Mouse (Mus musculus) mature B cell (primary cell): ENCODE data around the gene Nup210.
"Not testable (repeated sequence)": the region's sequence is repeated elsewhere in the genome, so short reads cannot be mapped to it uniquely, and the experiment has no call there.

Experiments
- in situ Hi-C: fragments of 300-500 bp; cut with MboI; formaldehyde crosslinking; loops from 2 replicates; pipeline ENCODE4 v1.14.3; 2019

Gene Nup210

DNA sequence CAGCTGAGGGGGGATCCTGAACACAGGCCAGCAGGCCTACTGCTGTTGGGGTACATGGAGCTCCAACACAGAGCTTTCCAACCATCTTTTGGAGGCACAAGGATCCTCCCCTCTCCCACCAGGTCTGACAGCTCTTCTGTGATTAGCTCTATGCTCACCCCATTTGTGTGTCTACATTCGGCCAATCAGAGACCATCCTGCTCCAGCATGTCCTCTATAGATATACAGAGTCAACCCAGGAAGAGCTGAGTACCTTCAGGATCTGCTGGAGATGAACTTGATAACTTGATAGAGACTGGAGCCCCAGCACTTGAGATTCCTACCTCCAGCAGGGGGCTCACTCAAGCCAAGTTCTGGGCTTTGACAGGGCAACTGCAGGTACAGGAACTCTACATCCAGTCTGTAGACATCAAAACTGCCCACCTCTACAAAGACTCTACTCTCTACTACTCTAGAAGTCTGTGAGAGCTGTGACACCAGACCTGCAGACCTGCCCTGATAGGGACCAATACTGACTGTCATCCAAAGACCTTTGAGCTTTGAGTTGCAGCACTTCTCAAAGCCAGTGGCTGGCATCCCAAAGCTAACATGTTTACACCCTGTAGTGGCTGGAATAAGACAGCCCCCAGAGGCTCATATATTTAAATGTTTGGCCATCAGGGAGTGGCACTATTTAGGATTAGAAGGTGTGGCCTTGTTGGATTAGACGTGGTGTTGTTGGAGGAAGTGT lies 11.1 kb downstream of the Nup210 start:
- in situ Hi-C loops, result no loop called here

DNA sequence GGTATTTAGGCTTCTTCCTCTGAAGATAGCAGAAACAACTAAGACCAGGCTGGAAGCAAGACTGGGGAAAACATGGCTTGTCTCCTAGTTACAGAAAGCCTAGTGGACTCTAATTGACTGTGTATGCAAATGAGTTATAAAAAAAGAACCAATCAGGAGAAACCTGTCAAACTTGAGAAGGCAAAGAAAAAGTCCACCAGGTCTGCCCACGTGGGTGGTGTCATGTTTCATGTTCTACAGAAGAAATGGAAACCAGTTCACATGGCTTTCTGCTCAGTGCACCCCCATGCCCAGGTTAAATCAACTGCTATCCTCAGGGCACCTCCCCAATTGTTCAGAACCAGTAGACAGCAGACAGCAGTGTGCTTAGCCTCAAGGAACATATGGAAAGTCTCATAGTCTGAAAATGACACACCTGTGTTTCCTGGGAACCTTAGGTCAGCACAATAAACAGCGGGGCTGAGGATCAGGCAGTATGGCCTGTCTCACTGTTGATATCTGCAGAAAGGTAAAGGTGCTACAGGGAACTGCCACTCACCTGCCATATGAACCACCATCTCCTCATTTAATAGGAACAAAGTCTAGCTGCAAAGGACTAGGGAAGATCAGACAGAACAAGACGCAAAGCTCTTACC lies 11.7 kb downstream of the Nup210 start:
- in situ Hi-C loops, result no loop called here

DNA sequence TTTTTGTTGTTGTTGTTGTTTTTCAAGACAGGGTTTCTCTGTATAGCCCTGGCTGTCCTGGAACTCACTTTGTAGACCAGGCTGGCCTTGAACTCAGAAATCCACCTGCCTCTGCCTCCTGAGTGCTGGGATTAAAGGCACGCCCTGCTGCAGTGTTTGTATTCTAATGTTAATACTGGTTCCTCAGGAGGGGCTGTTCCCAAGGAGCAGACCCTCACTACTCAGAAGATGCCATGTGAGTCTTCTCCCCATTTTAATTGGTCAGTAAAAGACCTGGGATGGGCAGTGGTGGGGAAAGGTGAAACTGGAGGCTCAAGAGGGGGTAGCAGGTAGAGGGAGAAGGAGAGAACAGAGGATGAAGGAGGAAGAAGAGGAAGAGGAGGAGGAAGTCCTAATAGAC lies 13.2 kb downstream of the Nup210 start:
- in situ Hi-C loops, result not testable (repeated sequence)

DNA sequence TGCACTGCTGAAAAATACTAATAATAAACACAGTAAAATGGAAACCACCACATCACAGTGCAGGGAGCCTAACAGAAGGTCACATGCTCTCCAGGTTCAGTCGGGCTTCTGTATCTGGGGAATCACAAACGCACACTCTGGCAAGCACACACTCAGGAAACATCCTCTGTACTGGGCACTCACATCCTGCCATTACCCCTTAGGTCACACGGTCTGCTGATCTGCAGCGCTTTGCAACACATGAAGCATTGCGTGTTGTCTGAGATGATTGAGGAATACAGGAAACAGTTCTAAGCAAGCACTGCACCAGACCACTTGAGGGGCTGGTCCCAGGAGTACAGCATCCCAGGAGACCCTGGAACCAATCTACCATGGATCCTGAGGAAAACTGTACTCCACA lies 16.0 kb downstream of the Nup210 start:
- in situ Hi-C loops, result no loop called here

DNA sequence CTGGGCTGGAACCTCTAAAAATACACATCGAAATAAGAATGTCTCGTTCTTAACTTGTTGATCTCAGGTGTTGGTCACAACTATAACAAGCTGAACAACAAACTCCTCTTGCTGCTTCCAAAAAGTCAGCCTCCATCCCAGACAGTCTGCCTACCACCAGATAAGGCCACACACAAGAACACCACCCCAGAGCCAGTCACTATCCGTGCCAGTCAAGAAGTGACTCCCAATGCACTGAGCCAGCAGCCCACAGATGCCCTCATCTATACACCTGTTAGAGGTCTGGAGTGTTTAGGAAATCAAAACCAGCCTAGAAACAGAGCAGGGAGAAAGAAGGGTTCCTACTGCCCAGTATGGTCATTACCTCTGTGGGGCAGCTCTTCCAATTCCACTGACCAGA lies 18.8 kb downstream of the Nup210 start:
- in situ Hi-C loops, result no loop called here

DNA sequence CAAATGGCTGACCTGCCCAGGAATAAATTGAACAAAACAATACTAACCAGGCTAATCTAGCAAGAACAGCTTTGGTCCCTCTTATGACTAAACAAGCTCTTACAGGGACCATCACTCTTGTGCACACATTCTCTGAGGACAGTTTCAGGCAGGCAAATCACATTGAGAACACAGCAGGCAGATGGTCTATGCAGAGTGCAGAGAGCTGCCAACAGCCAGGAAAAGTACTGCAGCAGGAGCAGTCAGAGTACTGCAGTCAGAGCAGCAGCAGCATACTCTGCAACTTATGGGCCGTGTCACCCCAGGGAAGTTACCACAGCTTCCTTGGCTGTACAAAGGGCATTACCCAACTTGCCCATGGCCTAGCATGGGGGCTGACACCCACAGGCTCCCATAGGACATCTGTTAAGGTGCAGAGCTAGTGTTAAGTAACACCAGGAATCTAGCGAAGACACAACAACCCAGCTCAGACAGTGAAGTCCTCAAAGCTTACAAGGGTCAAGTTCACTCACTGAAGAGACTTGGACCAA lies 21.5 kb downstream of the Nup210 start:
- in situ Hi-C loops, result no loop called here

DNA sequence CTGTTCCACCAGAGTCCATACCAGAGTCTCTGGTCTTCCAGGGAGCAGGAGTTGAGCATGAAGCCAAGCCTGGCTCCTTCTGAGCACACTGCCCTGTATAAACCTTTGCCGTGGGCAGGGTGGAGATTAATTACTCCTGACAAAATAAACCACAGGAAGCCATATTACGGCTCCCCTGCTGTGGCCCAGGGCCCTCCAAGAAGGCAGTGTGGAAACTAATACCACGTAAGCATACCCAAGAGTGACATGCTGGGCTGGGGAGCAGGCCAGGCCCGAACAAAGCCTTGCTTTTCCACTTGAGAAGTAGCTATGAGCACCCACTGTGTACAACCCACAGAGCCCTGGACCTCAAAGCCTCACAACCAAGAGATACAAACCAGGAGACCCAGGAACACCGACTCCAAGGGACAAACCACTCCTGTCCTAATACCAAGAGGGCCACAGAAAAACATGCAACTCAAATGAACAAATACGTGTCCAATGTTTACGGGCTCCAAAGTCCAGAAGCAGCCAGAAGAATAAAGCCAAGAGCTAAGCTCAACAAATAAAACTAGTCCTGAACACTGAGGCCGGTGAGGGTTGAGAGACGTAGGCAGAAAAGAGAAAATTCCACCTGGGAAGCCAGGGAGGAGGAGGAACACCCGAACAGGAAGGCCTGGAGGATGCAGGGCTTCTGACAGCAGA lies 24.3 kb downstream of the Nup210 start:
- in situ Hi-C loops, result no loop called here

DNA sequence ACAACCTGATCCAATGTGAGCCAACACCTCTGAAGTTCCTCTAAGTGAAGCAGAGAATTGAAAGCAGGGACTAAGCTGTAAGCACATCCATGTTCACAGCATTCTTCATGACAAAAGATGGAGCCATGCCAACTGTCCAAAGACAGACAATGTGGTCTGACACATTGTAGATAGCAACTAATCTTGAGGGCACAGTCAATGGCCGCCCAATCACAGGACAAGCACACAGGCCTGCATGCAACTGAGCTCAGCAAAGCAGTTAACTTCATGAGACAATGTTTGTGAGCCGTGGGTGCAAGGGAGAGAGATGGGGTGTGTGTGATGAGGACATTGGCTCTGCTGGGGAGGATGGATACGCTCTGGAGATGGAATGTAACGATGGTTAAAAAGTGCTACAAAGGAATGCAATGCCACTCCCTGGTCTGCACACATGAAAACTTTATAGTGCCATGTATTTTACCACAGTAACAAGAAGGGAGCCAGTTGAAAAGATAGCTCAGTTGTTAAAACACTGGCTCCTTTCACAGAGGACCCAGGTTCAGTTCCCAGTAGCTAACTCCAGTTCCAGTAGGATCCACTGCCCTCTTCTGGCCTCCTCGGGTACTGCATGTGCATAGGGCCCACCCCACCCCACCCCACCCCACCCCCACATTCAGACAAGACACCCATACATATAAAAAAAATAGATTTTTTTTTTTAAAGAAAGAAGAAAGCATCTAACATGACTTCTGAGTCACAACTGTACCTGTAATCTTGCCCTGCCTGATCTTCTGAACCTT lies 31.3 kb downstream of the Nup210 start:
- in situ Hi-C loops, result no loop called here

DNA sequence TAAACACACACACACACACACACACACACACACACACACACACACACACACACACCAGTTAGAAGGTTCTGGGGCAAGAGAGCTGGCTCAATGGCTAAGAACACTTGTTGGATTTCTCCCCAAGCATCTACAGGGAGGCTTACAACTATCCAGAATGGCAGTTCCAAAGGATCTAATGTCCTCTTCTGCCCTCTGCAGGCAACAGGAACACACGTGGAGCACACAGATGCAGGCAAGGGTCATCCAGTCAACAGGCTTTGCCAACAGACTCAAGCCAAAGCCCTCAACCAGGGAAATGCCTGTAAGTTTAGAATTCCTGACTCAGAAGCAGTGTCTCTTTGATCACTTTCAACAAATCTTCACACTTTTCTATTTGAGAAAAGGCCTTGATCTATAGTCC lies 36.6 kb downstream of the Nup210 start:
- in situ Hi-C loops, result no loop called here

DNA sequence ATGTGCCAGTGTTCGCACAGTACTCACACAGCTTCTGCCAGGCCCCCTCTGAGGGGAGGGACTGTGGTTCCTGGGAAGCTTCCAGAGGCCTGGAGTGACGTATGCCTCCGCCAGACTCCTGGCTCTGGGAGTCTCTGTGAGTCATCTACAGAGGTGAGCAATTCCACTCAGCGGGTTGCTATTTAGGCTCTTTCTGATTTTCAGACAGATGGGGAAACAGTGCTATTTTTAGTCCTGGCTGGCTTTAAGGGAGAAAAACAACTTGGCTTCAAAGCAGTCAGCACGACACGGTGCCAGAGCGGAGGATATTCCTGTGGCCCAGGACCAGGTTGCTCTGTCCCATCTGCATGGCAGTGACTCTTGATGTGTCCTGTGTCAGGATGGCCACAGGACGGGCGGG lies 40.4 kb downstream of the Nup210 start:
- in situ Hi-C loops, result no loop called here

DNA sequence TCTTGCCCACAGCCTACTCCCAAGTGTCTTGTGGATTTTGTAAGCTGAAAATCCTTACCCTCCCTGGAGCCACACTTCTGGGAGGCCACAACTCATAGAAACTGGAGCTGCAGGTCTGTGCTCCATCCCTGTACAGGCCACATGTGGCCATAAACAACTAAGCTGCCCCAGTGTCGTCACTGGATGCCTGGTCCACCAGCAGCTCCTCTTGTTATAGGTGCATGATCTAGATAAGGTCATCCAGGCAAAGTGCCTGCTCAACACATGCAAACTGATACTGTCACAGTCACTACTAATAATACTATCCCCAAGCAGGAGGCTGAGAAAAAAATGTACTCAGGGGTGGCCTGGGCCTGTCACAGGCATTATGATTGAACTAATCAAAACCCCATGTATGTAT lies 48.1 kb downstream of the Nup210 start:
- in situ Hi-C loops, result no loop called here

DNA sequence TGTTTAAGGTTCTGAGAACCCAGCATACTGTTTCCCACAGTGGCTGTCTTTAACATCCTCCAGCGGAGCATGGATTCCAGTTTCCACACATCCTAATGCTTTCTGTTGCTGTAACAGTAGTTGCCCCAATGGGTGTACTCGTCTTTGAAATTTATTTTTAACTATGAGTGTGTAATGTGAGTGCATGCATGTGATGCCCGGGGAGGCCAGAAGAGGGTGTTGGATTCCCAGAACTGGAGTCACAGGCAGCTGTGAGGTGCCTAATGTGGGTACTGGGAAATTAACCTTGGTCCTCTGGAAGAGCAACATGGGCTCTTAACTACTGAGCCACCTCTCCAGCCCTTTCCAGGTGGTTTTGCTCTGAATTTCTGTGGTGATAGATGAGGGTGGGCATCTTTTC lies 49.6 kb downstream of the Nup210 start:
- in situ Hi-C loops, result no loop called here

DNA sequence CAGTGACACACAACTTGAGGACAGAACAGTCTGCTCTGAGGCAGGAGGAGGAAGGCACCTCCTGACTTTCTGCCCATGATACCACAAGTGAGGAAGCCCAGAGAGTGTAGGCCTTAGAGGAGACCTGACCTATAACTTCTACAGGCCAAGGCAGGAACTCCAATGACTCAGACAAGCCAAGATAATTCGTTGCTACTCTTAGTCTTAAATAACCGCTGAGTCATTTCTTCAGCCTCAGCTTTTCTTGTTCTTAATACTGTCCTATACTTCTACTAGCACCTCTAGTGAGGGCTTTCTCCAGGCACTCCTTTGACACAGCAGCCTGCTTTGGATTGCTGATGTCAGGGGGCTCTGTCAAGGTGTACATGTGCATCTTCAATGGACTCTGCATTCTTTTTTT lies 55.3 kb downstream of the Nup210 start:
- in situ Hi-C loops, result no loop called here

DNA sequence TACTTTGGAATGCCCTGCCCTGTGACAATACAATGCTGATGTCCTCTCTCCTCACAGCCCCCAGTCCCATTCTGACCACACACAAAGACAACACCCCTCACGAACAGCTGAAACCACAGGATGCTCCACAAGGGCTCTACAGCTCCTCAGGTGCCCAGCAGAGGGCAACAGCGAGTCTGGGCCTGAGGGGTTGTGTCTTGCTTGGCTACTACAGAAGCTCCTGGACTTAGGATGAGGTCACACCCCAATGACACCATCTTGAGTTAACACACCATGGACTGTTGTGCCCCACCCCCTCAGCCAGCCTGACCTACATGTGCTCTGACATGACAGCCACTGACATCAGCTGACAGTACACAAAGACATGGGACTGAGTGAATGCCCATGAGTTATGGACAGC lies 56.9 kb downstream of the Nup210 start:
- in situ Hi-C loops, result no loop called here

DNA sequence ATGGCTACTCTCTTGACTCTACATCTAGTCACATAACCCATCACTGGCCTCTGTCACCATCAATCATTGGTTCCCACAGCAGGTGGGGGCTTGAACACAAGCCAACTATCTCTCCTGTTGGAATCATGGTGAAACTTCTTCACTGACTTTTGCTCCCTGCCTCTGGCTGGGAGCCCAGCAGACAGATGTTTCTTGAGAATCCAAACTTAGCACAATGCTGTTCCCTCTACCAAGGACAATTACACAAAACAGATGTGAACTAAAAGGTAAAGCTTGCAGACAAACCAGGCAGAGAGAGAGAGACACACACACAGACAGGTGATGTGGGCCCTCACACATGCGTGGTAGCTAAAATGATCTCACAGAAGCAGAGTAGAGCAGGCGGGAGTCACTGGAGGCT lies 58.6 kb downstream of the Nup210 start:
- in situ Hi-C loops, result no loop called here

DNA sequence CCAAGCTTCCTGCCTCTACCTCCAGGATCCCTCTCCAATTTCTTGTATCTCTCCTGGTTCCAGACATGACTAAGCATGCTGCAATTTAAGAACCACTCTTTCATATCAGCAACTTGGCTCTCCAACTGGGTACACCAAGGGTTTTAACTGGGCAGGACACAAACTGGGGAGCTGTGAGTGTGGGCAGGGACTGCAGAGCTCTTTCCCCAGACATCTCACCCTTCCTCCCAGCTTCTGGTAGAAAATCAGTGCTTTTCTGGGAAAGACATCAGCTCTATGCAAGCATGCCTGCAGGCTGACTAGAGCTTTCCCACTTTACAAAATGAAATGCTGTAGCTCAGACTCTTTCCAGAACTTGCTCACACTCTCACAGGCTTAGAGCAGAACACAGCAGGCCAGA lies 60.3 kb downstream of the Nup210 start:
- in situ Hi-C loops, result no loop called here

DNA sequence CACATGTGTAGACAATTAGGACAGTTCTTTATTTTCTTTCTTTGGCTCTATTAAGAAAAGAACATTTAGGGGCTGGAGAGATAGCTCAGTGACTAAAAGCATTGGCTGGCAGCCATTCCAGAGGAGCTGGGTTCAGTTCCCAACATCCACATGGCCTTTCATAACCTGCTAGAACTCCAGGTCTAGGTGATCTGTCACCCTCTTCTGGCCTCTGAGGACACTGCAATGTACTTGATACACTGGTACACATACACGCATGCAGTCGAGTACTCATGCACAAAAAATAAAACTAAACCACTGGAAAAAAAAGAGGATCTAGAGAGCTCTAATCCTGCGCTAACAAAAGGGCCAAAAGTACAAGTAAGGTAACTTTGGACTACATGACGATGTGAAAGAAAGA lies 64.1 kb downstream of the Nup210 start:
- in situ Hi-C loops, result no loop called here

DNA sequence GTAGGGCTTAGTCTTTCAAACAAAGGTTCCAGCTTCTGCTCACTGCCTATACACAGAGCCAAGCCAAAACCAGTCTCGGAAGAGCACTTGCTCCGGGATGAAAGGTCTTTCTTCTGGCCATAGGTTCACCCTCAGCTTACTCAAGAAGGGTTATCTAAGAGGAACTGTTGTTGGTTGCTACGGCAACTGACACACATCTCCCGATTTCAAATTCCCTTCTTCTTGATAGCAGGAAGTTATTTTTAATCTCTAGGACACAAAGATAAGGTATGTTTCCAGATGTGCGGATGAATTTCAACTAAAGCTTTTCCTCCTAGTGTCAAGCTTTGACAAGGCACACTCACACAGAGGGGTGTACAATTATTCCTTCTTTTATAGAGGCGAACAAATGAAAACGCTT lies 68.6 kb downstream of the Nup210 start:
- in situ Hi-C loops, result no loop called here

DNA sequence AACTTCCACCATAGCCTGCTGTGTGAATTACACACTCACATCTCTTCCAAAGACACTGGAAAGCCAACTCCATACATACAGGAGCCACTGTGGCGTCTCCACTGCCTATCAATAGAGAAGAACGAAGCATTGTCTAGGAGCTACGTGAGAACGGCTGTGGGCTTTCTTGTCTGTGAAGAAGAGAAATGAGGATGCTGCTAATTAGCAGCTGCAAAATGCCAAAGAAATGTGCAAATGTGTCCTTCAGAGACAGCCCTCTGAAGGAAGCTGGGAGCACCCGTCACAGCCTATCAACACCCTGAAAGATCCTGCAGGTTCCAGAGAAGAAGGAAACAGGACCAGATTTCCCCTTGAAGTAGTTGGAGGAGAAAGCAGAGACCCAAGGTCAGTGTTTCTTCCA lies 69.2 kb downstream of the Nup210 start:
- in situ Hi-C loops, result no loop called here

DNA sequence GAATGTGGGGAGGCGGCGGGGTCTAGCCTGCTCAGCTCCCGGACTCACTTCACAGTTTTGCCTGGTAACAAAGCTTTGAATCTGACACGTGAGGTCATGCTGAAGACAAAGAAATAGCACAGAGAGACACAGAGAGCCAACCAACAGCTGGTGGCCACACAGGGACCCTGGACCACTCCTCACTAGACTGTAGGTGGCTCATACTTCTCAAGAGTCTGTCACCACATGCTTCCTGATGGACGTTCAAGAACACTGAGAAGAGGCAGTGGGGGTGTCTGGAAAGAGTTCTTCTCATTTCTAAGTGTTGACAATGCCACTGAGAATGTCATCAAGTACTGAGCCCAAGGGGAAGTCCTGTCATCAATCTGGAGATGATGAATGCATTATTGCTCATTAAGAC lies 70.4 kb downstream of the Nup210 start:
- in situ Hi-C loops, result no loop called here

DNA sequence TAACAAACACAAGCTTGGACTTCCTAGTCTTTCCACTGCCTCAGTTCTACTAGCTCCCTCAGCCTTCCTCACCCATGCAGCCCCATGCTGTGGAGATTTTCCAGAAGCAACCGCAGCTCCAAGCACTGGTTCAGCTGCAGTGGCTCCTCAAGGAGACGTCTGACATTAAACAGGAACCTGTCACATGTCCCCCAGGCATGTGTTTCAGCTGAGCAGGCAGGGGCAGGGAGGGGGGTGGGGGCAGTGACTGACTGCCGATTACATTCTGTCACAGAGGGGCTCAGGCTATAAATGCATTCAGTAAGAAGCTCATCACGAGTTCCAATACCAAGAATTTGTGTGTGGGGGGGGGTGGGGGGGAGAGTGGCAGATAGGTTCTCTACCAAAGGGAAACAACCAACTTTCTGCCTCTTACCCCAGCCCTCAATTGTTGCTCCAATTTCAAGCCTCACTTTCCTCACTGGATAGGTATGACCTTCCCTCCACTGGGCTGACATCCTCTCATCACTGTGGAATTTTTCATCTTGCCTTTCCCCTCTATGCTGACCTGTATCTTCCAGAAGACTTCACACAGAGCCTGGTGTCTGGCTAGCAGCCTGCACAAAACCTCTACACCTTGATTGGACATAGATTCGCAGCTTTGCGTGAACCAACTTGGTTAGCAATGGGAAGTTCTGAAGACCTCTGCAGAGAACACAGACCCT lies 71.8 kb downstream of the Nup210 start:
- in situ Hi-C loops, result no loop called here

DNA sequence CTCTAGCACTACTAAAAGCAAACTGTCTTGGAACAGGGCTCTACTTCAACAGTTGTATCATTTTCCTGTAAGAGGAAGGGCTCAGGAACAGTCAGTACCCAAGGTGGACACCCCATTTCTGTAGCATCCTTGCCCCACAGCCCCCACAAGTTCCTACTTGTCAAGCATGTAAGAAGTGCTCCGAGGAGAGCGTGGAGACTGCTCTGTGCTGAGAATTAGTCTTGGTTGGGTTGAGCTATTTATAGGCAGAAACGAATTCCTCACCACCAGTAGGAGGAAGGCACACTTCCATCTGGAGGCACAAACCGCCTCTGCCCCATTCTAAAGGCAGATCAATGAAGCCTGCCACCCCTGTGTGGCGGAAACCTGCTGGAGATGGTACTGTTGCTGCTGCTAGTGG lies 75.3 kb downstream of the Nup210 start:
- in situ Hi-C loops, result no loop called here
